Mouse (Mus musculus) T-cell, adult 2 months (primary cell): ENCODE measurements around the gene Rai14.

Experiments used
- DNase-seq: peaks from one replicate; pipeline ENCODE4 v3.0.0; 2022; ENCODE audit warnings: low spot score

Rai14 gene

DNA sequence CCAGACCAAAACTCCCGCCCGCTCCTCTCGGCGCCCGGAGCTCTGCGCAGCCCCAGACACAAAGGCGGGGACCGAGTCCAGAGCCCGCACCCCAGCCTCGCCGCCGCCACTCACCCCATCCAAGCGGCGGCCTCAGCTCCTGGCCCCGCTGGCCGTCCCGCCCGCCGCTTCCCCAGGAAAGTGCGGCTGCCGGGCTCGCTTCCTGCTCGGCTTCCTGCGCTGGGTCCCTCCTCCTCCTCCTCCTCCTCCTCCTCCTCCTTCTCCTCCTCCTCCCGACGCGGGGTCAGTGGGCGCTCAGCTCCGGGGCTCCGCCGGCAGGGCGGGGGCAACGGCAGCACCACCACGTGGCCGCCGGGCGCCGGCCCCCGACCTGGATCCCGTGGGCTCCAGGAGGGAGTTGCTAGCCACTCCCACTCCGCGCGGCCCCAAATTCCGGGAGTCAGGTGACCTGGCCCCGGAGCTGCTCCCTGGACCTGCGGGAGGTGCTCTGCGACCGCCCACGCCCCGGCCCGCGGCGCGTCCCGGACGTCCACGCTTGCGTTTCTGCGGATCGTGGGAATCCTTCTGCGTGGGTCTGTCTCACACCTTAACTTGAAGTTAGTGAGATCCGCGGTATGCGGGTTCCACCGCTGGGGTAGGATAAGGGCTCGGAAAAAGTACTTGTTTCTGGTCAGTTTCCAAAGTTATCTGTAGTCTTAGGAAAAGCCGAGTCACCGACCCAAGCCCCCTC lies at the start of gene Rai14:
TSS of gene Rai14 (minus strand) at position 216 of the 730 bp plus-strand sequence.
- DNase-seq = no peak

DNA sequence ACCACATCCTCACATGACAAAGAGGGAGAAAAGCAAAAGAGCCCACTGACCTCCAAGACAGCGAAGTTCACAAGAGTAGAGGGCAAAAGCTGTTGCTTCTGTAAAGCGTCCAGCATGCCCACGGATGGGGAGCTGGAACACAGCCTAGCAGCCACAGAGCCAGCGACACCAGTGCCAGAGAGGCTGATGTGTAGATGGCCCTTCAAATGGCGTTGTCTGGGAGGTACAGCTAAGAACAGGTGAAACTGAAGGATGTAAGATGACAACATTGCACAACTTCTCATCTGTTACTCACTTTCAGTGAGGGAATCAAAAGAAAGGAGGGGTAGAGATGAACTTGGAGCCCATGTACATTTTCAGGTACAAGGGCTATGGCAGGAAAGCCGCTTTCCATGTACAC lies 47.0 kb upstream of the Rai14 start:
- no peak for DNase-seq

DNA sequence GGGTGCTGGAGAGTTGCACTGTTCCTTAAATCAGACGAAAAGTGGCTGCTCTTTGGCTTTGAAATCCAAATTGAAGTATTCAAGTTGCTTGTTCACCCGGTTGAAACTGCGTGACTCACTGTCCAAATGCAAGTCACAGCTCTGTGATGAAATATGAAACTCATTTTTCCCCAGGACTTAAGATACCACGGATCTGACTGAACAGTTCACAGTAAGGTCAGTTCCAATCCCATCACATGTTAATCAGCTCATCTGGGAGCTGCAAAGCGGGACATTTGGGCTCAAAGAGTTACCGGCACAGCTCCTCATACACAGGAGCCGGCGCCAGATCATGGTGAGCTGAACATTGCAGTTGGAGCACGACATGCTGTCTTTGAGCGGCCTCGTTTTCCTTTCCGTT lies 45.6 kb upstream of the Rai14 start:
- no peak for DNase-seq

DNA sequence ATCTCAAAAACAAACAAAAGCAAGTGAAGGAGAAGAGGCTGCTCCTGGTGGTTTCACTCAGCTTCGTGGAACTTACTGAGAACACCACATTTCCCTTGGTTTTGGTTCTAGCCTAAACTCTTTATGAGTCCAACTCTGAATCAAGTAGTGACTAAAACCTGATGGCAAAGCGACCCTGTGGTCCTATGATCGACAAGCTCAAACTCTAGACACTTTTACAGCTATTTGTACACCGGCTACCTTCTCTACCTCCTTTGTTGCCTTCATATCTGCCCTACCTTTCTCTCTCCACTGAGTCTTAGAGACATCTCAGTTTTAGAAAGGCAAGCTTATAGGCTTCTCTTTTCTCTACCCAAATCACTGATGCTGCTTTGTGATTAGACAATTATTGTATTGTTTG lies 45.0 kb upstream of the Rai14 start:
- DNase-seq = no peak

DNA sequence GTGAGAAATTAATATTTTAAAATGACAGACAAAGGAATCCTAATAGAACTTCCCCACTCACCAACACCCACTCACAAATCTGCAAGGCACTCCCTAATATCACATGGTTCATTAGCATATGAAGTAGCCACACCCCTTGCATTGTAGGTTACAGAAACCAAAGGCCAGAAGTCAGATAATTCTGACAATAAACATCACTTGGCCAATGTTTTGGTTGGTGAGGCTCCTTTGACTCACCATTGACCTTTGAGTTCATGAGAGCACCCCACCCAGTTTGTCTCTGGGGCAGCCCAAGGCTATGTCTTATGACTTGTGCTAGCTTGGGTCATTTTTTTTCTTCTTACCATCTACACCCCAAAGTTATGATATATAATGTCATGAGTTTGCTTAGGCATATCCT lies 44.4 kb upstream of the Rai14 start:
- no peak for DNase-seq

DNA sequence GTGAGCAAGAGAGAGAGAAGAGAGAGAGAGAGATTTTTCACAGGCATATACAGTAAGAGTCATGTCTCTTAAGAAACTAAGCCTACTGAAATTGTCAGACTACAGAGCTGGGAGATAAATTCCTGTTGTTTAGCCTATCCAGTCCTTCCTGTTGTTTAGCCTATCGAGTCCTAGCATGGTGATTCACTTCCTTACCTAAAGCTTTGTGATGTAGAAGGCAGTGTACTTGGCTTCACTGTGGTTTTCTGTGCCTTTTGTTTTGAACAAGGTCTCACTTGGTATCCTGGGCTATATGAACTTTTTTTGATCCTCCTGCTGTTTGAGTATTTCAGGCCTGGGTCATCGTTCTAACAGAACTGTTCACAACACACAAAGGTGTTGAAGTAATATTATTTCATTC lies 36.7 kb upstream of the Rai14 start:
- no peak for DNase-seq

DNA sequence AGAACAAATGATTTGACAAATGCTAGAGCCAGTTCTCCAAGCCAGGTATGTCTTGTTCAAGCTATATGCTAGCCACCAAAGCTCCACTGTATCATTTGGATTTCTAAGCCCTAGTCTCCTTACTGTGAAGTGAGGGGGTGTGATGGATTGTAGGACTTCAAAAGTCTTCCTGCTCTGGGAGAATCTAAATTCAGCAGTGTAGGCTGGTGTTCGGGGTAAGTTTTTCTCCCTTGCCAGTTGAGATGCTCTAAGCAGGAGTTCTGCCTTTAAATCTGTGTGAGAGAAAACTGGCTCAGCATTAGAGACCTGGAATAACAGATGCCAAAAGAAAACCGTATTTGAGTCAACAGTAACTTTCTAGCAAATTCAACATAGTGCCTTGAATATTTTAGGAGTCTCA lies 35.9 kb upstream of the Rai14 start:
- no peak for DNase-seq

DNA sequence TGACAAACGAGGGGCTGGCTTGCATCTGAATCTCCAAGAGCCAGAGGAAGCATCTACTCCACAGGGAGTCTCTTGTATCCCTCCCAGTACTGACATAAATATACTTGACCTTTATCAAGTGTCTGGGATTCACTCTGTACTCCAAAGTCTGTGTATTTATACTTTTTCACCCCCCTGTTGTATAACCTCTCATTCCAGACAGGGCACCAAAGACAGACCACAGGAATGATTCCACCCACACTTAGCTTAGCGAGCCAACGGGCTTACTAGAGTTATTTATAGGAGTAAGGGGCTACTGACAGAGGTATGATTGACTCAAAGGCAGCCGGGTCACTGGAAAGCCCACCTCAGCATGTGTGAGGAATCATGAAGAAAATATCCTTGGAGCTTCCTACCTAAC lies 35.3 kb upstream of the Rai14 start:
- DNase-seq = no peak

DNA sequence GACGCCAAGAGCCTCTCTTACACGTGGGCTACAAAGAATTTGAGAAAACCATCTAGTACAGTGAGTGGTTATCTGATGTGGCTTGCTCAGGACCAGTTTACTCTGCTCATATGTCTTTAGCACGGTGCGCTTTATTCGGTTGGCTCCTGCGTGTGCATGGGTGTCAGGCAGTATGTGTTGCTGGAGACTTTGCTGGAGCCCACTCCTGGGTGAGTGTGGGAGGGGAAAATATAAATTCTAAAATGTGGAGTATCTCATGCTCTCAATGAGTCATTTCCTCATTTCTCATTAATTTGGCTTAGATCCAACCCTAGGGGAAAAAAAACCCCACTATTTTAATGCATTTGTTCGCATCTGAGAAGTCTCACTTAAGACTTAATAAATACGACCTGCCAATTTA lies 33.2 kb upstream of the Rai14 start:
- no peak for DNase-seq

DNA sequence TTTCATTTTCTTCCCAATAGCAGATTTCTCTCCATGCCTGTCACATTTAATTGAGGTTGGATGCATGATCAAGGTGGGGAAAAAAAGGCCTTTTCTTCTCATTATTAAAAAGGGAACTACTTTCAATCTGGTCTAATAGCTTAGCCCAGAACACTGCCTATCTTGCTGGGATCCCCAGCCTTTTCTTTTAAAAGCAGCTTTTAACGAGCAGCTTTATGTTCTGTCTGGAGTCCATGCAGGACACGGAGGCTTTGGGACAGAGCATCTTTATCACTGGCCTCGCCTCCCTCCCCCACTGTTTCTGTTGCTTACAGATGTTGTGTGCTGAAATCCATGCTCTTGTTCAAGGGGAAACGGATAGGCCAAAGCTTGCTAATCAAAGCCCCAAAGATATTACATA lies 32.8 kb upstream of the Rai14 start:
- no peak for DNase-seq

DNA sequence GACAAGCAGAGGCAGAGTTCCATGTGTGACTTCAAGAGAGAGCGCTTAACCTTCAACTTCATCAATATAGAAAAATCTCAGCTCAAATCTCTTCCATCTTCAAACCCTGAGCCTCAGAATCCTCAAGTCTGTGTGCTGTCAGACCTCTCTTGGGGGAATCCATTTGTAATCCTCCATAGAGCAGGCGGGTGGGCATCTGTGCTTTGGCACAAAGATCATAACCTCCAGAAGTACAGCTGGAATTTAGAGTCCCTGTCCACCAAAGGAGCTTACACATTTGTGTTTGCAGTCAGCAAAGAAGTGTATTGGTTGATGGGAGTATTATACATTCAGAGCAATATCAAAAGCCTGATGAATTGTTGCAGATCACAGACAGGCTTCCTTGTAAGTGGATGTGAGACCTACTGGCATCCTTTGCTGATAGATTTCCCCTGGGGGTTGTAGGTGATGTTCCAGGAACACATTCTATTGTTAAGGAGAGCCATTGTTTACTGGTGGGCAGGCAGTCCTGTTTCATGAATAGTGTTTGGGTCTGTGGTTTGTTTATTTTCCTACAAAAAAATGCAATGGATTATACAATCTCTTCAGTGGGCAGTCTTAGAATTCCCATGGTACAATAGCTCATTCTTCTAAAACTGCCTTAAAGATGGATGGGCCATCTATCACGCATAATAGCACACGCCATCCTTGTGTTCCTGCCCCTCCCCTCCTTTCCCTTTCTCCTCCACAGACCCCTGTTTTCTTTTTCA lies 32.1 kb upstream of the Rai14 start:
- DNase-seq = no peak

DNA sequence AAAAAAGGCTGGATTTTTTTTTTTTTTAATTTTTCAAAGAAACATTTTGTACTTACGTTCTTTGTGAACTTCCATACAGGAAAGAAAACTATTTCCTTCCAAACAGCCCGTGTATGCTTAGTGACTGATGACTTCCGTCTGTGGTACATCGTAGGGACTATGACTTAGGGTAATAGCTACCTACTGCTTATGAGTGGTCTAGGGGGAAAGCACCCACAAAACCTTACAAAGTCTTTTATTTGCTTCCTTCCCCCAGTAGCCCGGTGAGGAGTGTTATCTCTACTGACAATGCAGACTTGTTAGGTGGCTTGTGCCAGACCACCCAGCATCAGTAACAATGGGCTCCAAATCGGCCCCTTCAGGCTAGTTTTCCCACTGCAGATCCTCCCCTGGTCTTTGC lies 28.0 kb upstream of the Rai14 start:
- no peak for DNase-seq

DNA sequence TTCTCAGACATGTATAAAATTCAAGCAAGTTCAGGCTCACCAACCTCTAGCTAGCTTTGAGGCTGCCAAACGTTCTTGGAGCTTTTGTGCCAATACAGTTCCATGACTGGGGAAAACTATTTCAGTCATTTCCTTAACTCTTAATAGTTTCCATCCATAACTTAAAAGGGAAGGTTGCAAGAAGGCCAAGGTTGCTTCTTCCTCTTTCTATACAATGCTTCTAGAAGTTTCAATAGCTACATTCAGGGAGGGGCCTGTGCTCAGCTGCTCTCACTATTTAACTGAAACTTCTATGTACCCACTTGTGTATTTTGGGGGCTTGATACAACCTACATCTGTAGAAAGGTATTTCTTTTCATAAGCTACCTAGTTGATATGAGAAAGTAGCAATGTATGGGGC lies 24.9 kb upstream of the Rai14 start:
- DNase-seq = no peak

DNA sequence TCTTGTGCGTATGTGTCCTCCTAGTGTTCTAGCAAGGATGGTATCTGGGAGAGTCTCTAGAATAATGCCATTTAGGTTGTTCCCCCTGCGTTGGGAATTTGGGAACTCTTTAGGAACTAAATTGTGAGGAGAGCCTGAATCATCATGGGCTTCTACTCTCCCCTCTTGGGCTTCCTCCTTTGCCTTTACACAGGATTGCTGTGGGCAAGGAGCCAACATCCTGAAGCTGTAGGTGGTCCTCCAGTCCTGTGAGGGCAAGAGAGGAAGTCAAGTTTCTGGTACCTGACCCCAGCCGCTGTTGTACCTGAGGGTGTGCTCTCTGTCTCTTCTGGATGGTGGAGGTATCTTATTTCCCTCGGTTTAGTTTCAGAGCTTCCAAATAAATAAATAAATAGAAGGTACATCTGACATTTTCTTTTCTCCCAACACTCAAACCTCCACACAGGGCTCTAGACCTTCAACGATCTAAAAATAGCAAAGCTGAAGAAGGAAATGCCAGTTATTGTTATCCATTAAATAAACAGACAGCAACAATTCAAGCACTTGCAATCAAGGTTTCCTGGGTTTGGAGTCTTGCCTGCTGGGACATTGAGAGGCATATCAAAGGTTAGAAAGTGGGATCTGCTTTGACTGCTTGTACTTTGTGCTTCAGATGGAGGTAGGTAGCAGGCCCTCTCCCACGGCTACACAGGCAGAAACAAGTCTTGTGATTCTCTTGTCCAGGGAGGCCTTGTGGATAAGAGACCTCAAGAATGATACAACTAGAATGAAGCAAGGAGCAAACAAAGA lies 24.1 kb upstream of the Rai14 start:
- DNase-seq = no peak

DNA sequence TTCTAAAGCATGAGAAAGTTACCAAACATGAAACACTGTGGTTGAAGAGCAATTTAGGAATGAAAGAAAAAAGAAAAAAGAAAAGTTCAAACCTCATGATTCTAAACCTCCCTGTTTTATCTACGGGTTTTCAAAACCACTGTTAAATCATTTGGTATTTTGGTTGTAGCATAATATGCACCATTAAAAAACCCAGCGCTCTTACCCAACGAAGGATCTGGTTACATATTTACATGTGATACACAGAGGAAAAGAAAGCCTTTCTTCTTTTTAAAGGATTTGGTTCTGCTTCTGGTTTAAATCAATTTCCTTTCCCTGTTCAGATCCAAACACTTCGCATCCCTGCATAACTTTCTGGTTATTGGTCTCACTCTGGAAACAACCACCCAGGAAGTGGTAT lies 21.5 kb upstream of the Rai14 start:
- no peak for DNase-seq

DNA sequence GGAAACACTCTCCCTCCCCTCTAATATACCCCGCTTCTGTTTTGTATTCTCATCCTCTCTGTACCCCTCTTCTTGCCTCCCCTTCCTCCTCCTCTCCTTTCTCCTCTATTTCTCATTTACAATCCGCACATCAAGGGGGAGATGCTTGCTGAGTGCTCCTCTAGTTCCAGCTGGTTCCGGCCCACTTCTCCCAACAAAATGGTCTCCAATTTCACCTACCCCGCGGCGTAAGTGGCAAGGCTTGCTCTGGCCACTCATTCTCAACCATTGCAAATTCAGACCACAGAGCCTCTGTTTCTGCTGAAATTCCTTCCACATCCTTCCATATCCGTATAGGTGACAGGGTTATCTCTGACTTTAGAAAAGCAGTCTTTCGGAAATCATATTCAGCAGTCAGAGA lies 20.8 kb upstream of the Rai14 start:
- no peak for DNase-seq

DNA sequence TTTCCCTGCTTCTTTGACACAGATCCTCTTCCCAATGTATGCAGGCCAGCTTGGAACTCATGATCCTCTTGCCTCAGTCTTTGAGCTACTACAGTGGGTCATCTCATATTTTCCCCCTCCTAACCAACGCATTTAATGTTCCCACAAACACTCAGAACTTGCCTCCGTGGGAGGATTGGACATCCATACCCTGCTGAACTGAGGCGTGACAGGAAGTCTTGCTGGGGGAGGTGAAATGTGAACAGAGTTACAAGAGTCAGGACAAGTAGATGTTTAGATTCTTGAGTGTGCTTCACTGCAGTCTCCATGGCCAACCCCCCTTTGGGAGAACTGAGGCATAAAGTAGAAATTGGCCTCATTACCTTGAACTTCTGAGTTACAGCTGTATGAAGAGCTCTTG lies 17.0 kb upstream of the Rai14 start:
- DNase-seq = no peak

DNA sequence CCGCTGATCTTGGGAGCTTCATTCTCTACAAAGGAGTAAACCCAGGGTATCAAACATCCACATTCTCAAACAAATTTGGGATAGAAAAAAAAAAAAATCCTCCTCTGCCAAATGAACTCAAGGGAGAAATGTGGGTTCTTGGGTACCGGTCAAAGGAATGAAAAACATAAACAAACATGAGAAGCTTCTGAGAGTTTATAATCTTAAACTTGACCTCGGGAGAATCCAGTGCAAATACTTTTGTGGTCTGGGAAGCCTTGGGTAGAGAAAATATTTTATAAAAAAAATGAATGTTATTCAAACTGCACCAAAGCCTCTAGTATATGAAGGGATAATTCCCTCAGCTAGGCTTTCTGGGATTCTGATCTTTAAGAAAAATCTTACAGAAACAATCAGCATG lies 11.8 kb upstream of the Rai14 start:
- no peak for DNase-seq

DNA sequence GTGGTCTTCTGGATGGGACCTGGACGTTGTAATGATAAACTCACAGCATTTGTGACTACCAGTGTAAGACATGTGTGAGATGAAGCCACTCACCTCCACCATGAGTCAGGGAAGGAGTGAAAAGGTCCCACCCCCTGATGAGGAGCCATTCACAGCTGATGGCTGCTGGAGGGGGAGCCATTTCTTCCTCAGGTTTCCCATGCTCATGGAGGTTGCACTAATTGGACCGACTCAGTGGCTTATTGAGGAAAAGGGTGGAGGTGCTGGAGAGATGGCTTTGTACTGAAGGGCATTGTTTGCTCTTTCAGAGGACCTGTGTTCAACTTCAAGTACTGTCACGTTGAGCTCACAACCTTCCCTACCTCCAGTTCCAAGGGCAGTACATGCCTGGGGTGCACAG lies 10.4 kb upstream of the Rai14 start:
- no peak for DNase-seq

DNA sequence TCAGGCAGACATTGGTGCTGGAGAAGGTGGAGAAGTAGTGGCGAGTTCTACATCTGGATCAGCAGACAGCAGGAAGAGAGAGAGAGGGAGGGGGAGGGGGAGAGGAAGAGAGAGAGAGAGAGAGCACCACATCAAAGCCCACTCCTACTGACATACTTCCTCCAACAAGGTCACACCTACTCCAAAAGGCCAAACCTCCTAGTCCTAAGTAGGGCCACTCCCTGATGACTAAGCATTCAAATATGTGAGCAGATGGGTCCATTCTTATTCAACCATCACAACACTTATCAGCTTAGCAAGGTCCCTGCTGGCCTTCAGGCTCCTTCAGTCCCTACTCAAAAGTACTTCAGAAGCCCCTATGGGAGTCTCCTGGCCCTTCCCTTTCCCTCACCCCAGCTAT lies 9.1 kb upstream of the Rai14 start:
- DNase-seq = no peak

DNA sequence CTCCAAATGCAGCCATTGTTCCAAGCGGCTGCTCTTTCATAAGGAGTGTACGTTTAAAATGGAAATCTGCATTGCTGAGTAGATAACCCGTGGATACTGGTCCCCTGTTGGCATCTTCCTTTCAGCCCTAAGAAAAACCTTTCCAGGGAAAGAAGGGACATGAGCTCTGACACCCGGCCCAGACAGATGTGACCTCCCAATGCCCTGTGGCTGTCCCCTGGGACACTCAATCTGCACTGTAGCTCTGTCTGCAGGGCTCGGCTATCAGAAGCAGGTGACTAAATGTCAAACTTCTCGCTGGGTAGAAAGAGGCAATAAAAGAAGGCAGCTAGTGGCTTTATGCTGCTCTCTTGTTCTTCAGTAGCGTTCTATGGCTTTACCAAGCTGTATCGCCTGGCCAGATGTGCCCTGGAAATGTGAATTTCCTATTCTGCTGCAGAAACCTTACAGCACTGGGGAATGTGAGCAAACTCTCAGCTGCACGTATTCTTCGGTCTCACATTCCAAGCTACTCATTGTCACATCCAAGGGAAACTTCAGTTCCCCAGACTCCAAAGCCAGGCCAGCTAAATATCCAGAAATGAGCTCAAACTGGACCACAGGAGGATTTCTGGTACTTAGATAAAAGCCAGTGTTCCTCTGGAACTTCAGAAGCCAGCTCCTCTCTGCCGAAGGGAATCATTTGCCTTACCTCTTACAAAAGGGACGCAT lies 8.4 kb upstream of the Rai14 start:
- no peak for DNase-seq

DNA sequence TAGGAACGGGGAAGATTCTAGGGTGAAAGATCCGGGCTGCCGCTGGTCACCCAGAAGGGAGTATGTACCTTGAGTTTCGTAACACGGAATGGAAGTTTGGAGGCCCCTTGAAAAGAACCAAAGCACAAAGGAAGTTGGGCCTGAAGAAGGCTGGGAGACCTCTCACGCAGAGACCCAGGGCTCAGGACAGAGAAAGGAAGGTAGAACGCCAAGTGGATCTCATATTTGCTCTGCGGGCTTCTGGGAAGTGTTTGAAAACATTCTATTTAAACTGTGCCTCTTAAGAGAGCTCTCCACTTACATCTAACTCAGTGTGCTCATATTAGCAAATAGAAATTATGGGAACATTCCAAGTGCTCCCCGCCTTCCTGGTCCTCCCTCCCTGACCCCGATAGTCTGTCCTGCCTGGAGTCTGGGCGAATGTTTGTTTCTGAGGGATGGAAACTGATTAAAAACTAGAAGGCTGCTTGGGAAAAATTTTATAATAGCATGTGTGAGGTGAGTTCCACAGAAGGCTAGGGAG lies 6.9 kb upstream of the Rai14 start:
- no peak for DNase-seq
